Mouse (Mus musculus): ENCODE results near the gene Crispld2.

Crispld2 gene

GRCm38 (mm10) chr8:120036111-120036510 lies 43.9 kb downstream of the Crispld2 start:
- DNase-seq (ENCODE audit: low read depth, low spot score) = no peak

GRCm38 (mm10) chr8:120036578-120036977 lies 44.3 kb downstream of the Crispld2 start:
- no peak for DNase-seq (ENCODE audit: low read depth, low spot score)

- DNase-seq (ENCODE audit: low read depth, low spot score) = no peak
These were observed 45.0 kb downstream of the Crispld2 start for GRCm38 (mm10) chr8:120037199-120037598.

- no peak for DNase-seq (ENCODE audit: low read depth, low spot score)
These were observed 45.4 kb downstream of the Crispld2 start for GRCm38 (mm10) chr8:120037611-120038010.

- no peak for DNase-seq (ENCODE audit: low read depth, low spot score)
These were observed 46.5 kb downstream of the Crispld2 start for GRCm38 (mm10) chr8:120038741-120039140.

- no peak for DNase-seq (ENCODE audit: low read depth, low spot score)
These were observed 47.2 kb downstream of the Crispld2 start for GRCm38 (mm10) chr8:120039313-120039919.

GRCm38 (mm10) chr8:120040861-120041260 lies 48.6 kb downstream of the Crispld2 start:
- no peak for DNase-seq (ENCODE audit: low read depth, low spot score)

- DNase-seq (ENCODE audit: low read depth, low spot score) = no peak
These were observed 50.5 kb downstream of the Crispld2 start for GRCm38 (mm10) chr8:120042542-120043312.

- no peak for DNase-seq (ENCODE audit: low read depth, low spot score)
These were observed 52.7 kb downstream of the Crispld2 start for GRCm38 (mm10) chr8:120044907-120045306.

GRCm38 (mm10) chr8:120045471-120045870 lies 53.2 kb downstream of the Crispld2 start:
- DNase-seq (ENCODE audit: low read depth, low spot score) = no peak

- DNase-seq (ENCODE audit: low read depth, low spot score) = no peak
These were observed 54.2 kb downstream of the Crispld2 start for GRCm38 (mm10) chr8:120046258-120047020.

- DNase-seq (ENCODE audit: low read depth, low spot score) = no peak
These were observed 57.7 kb downstream of the Crispld2 start for GRCm38 (mm10) chr8:120049949-120050348.

- no peak for DNase-seq (ENCODE audit: low read depth, low spot score)
These were observed 58.1 kb downstream of the Crispld2 start for GRCm38 (mm10) chr8:120050376-120050775.

GRCm38 (mm10) chr8:120051006-120051405 lies 58.8 kb downstream of the Crispld2 start:
- no peak for DNase-seq (ENCODE audit: low read depth, low spot score)

GRCm38 (mm10) chr8:120051908-120052307 lies 59.7 kb downstream of the Crispld2 start:
- DNase-seq (ENCODE audit: low read depth, low spot score) = no peak

GRCm38 (mm10) chr8:120052318-120052717 lies 60.1 kb downstream of the Crispld2 start:
- no peak for DNase-seq (ENCODE audit: low read depth, low spot score)

- no peak for DNase-seq (ENCODE audit: low read depth, low spot score)
These were observed 62.6 kb downstream of the Crispld2 start for GRCm38 (mm10) chr8:120054833-120055232.

- no peak for DNase-seq (ENCODE audit: low read depth, low spot score)
These were observed 64.8 kb downstream of the Crispld2 start for GRCm38 (mm10) chr8:120057078-120057477.

- DNase-seq (ENCODE audit: low read depth, low spot score) = no peak
These were observed 70.5 kb downstream of the Crispld2 start for GRCm38 (mm10) chr8:120062742-120063141.

- DNase-seq (ENCODE audit: low read depth, low spot score) = no peak
These were observed 71.1 kb downstream of the Crispld2 start for GRCm38 (mm10) chr8:120063326-120063725.

- no peak for DNase-seq (ENCODE audit: low read depth, low spot score)
These were observed 73.4 kb downstream of the Crispld2 start for GRCm38 (mm10) chr8:120065611-120066010.

- DNase-seq (ENCODE audit: low read depth, low spot score) = no peak
These were observed 74.0 kb downstream of the Crispld2 start for GRCm38 (mm10) chr8:120066226-120066625.

All from c-Kit-negative CD71-positive TER-119-positive erythroid progenitor cells, embryonic 14.5 days (primary cell).